Mouse (Mus musculus): Measurements from ENCODE around the gene Mark4. TPM values are rescaled to one million over a fixed set of nuclear protein-coding genes. Genes with fewer than 3 reads are reported as not detected.

The Mark4 gene
- total RNA-seq, 2 experiments from 2014 or later = 69.7 to 74.5 TPM

GRCm38 (mm10) chr7:19402535-19403112 is 56.0 kb downstream of the Mark4 start:
- DNase-seq (ENCODE audit: low spot score in 2 of 2) = no peak

- DNase-seq (ENCODE audit: low spot score in 2 of 2) = no peak
Measured at GRCm38 (mm10) chr7:19400946-19401345, 57.7 kb downstream of the Mark4 start.

- no peak for DNase-seq (ENCODE audit: low spot score in 2 of 2)
Measured at GRCm38 (mm10) chr7:19399496-19400280, 58.9 kb downstream of the Mark4 start.

GRCm38 (mm10) chr7:19394484-19394883 is 64.1 kb downstream of the Mark4 start:
- no peak for DNase-seq (ENCODE audit: low spot score in 2 of 2)

- DNase-seq (ENCODE audit: low spot score in 2 of 2) = no peak
Measured at GRCm38 (mm10) chr7:19388699-19389413, 69.8 kb downstream of the Mark4 start.

GRCm38 (mm10) chr7:19383708-19384107 is 74.9 kb downstream of the Mark4 start:
- DNase-seq (ENCODE audit: low spot score in 2 of 2) = no peak

- DNase-seq (ENCODE audit: low spot score in 2 of 2) = no peak
Measured at GRCm38 (mm10) chr7:19382166-19382541, 76.5 kb downstream of the Mark4 start.

- peak; percentile 99 for DNase-seq (ENCODE audit: low spot score in 2 of 2)
Measured at GRCm38 (mm10) chr7:19381377-19382165, 77.0 kb downstream of the Mark4 start, which contains the start of gene Ercc2. Gene Ercc2, plus strand, starts transcription at chr7:19382010.

- DNase-seq (ENCODE audit: low spot score in 2 of 2) = no peak
Measured at GRCm38 (mm10) chr7:19378049-19378448, 80.6 kb downstream of the Mark4 start.

- DNase-seq (ENCODE audit: low spot score in 2 of 2) = no peak
Measured at GRCm38 (mm10) chr7:19376019-19376418, 82.6 kb downstream of the Mark4 start.

GRCm38 (mm10) chr7:19375368-19375767 is 83.3 kb downstream of the Mark4 start:
- no peak for DNase-seq (ENCODE audit: low spot score in 2 of 2)

Small RNA genes lying within 50 kb of the gene (microRNA-seq; reads per million reads assigned to microRNA genes)
- gene Mir343 = 0 reads per million in 2 experiments

Other genes starting within 250 kb of the Mark4 start
- 1 to 10 TPM; 2.5 to 3.6 TPM for gene Gpr4, start 246.3 kb downstream of the Mark4 start, total RNA-seq (2021)
- 10 to 100 TPM; 47.3 to 47.6 TPM for gene Opa3, start 230.5 kb downstream of the Mark4 start, total RNA-seq (2021)
- 10 to 100 TPM; 13.6 to 15.1 TPM for gene Vasp, start 187.0 kb downstream of the Mark4 start, total RNA-seq (2021)
- not detected for gene Ppm1n, start 178.8 kb downstream of the Mark4 start, total RNA-seq (2021)
- 100 to 1,000 TPM; 128 to 129 TPM for gene Rtn2, start 176.2 kb downstream of the Mark4 start, total RNA-seq (2021)
- gene Fosb, start 148.8 kb downstream of the Mark4 start, total RNA-seq (2021) = 10 to 100 TPM; 20.9 to 54.7 TPM
- gene Ercc1, start 114.0 kb downstream of the Mark4 start, total RNA-seq (2021) = 10 to 100 TPM; 39.1 to 45.2 TPM
- gene Cd3eap, start 99.3 kb downstream of the Mark4 start, total RNA-seq (2021) = 10 to 100 TPM; 17.1 to 18.1 TPM
- 1 to 10 TPM; 8.2 to 9.6 TPM for gene Ppp1r13l, start 99.1 kb downstream of the Mark4 start, total RNA-seq (2021)
- 10 to 100 TPM; 32.2 to 36.4 TPM for gene Ercc2, start 76.8 kb downstream of the Mark4 start, total RNA-seq (2021)
- gene Klc3, start 54.7 kb downstream of the Mark4 start, total RNA-seq (2021) = 1 to 10 TPM; 3.5 to 4.3 TPM
- under 1 TPM in 1 of 2 experiments, not detected in 1; 0.19 TPM for gene Ckm, start 54.0 kb downstream of the Mark4 start, total RNA-seq (2021)
- under 1 TPM; 0.40 to 0.74 TPM for gene Exoc3l2, start 4.5 kb upstream of the Mark4 start, total RNA-seq (2021)
- gene Bloc1s3, start 49.5 kb upstream of the Mark4 start, total RNA-seq (2021) = 1 to 10 TPM; 7.6 to 7.8 TPM
- gene Trappc6a, start 49.6 kb upstream of the Mark4 start, total RNA-seq (2021) = 10 to 100 TPM; 18.7 to 21.1 TPM
- under 1 TPM; 0.72 to 0.94 TPM for gene Nkpd1, start 59.0 kb upstream of the Mark4 start, total RNA-seq (2021)
- gene Ppp1r37, start 104.3 kb upstream of the Mark4 start, total RNA-seq (2021) = 100 to 1,000 TPM; 139 to 147 TPM
- 1 to 10 TPM; 2.0 to 2.7 TPM for gene Zfp296, start 118.5 kb upstream of the Mark4 start, total RNA-seq (2021)
- gene Gemin7, start 118.8 kb upstream of the Mark4 start, total RNA-seq (2021) = 10 to 100 TPM; 51.0 to 53.7 TPM
- gene Clasrp, start 145.7 kb upstream of the Mark4 start, total RNA-seq (2021) = 10 to 100 TPM; 70.4 to 87.0 TPM
- 1 to 10 TPM; 7.5 to 8.1 TPM for gene Relb, start 170.6 kb upstream of the Mark4 start, total RNA-seq (2021)
- 100 to 1,000 TPM; 151 to 152 TPM for gene Clptm1, start 206.2 kb upstream of the Mark4 start, total RNA-seq (2021)
- gene Apoc2, start 219.1 kb upstream of the Mark4 start, total RNA-seq (2021) = not detected
- gene Gm44805, start 222.6 kb upstream of the Mark4 start, total RNA-seq (2021) = not detected
- not detected for gene Apoc4, start 222.7 kb upstream of the Mark4 start, total RNA-seq (2021)
- gene Apoc1, start 233.8 kb upstream of the Mark4 start, total RNA-seq (2021) = 1 to 10 TPM; 3.9 to 5.3 TPM
- 1,000 to 10,000 TPM; 1,855 to 2,066 TPM for gene Apoe, start 240.4 kb upstream of the Mark4 start, total RNA-seq (2021)

Measured in left cerebral cortex, adult 18-20 months (tissue).